Mouse (Mus musculus) mesoderm, embryonic 11.5 days (tissue): ENCODE data around the gene Sumf1.

Source experiments
- DNase-seq: peaks from one replicate; pipeline ENCODE4 v3.0.0-alpha.2; 2012; ENCODE audit warnings: low read depth, low spot score

Sumf1 gene

DNA sequence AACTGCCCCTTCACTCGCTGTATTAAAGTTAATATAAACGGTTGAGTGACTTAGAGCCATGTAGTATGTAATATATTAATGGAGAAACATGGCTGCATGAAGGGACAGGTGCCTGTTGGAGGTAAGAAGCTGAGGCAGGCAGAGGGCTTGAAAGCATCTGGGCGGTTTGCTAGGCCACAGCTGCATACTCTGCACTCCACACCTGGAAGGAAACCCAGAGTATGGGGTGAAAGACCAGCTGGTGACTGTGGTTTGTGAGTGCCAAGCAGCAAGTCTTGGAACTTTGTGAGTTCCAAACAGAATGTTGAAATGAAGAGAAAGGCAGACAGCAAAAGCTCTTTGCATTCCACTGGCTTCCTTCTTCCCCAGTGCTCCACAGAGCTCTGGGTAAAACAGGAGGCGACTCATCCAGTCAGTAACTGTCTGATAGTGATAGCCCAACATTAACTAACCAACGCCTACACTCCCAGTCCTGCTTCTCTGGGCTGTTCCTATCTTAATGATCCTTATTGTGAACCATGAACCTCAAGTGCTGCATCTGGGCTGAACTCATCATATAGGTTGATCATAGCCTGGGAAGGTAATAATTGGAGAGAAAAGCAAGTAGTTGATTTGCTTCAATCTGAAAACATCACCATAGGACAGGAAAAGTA lies 21.7 kb upstream of the Sumf1 start:
- no peak for DNase-seq

DNA sequence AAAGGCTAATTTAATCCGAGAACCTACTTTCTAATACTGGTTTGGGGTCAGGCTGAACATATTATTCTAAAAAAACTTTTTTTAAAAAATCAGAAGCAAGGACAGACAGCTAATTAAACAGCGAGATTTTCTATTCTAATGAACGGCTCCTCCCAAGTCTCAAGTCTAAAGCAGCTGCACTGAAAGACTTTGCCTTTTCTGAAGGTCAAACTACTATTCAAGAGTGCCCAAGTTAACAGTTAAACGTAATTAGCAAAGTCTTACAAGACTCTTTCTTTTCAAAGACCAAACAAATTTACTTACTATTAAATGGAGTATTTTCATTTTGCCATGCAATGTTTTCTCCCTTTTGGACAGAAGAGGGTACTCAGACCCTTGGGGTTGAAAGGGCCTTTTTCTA lies 20.8 kb upstream of the Sumf1 start:
- no peak for DNase-seq

GRCm38 (mm10) chr6:108204322-108204721 lies 18.9 kb upstream of the Sumf1 start:
- no peak for DNase-seq

GRCm38 (mm10) chr6:108198286-108198685 lies 12.9 kb upstream of the Sumf1 start:
- DNase-seq = no peak

GRCm38 (mm10) chr6:108197117-108197516 lies 11.7 kb upstream of the Sumf1 start:
- DNase-seq = no peak

DNA sequence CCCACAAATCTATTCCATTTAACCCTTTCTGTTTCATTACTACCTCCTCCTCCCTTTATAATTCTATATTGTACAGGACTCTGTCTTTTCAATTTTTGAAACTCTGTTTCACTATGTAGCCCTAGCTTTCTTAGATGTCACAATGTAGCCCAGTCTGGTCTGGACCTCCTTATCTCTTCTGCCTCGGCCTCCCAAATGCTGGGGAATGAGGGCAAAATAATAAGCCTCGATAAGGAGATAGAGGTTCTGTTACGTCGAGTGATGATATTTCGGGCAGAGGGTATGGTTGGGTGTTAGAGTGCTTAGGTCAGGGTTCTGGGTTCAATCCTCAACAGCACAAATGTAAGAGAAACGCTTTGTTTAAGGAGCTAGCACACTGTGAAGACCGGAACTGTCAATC lies 11.3 kb upstream of the Sumf1 start:
- no peak for DNase-seq

DNA sequence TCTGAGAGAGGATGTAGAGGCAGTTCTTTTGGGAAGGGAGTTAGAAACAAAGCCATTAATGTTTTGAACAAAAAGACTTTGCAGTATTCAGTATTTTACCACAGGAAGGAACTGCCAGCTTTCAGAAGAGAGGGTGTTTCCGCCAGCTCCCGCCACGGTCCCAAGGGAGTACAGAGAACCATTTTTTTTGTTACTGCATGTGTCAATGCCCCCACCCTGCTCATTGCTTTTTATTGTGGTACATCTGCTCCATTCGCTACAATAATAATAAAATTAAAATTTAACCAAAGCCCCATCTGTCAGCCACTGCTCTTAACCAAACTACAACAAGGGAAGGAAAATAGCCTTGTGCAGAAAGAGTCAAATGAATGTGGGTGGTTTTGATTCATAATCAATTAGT lies 7.2 kb upstream of the Sumf1 start:
- no peak for DNase-seq

GRCm38 (mm10) chr6:108190690-108191089 lies 5.3 kb upstream of the Sumf1 start:
- DNase-seq = no peak

DNA sequence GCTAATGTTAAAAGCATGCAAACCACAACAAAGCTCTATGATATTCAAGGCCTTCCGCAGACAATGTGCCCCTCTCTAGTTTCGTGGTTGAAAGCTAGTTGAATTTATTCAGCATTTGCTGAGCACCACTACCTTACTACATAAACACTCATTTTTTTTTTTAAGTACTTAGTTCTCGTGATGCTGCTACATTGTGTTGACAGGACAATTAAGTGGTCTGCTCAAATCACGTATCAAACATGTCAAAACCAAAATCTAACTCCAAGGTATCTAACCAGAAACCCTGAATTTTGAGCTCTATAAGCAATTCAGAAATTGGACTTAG lies 265 bp upstream of the Sumf1 start:
- DNase-seq = no peak

DNA sequence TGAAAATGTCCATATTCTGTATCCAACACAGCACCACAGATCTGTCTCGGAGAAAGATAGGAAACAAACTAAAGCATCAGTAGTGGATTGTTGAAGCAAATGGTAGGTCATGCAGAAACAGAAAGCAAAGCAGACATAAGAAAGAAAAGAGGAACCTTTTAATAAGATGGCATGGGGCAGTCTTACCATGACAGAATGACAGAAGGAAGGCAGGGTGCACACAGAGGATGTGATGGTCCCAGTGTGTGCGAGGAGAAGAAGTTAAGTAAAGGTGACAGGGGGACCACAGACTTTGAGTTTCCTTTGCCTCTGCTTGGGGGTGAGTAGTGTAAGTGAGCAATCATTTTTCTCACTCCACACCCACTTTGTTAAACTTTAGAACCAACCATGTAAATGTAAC lies 6.3 kb downstream of the Sumf1 start:
- DNase-seq = no peak

- no peak for DNase-seq
Measured at GRCm38 (mm10) chr6:108174181-108174580, 11.2 kb downstream of the Sumf1 start.

DNA sequence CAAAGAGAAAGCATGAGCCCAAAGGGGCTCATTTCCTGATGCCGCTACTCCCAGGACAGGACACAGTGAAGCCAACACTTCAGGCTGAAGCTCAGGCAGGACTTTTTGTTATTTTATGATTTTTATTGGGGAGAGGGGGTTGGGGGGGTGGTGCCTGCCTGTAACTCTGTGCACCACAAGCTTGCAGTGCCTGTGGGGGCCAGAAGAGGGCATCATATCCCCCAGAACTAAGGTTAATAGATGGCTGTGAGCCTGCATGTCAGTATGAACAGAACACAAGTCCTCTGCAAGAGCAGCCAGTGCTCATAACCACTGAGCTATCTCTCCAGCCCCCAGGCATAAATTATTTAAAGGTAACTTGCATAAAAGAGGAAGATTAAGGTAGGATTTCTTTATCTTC lies 13.2 kb downstream of the Sumf1 start:
- DNase-seq = no peak

GRCm38 (mm10) chr6:108169466-108169865 lies 15.9 kb downstream of the Sumf1 start:
- DNase-seq = no peak

- no peak for DNase-seq
Measured at GRCm38 (mm10) chr6:108168723-108169122, 16.7 kb downstream of the Sumf1 start.

- no peak for DNase-seq
Measured at GRCm38 (mm10) chr6:108167946-108168680, 17.3 kb downstream of the Sumf1 start.

- DNase-seq = no peak
Measured at GRCm38 (mm10) chr6:108165598-108165997, 19.8 kb downstream of the Sumf1 start.

GRCm38 (mm10) chr6:108164935-108165334 lies 20.4 kb downstream of the Sumf1 start:
- no peak for DNase-seq

- DNase-seq = peak; percentile 23
Measured at GRCm38 (mm10) chr6:108160608-108161007, 24.8 kb downstream of the Sumf1 start.

- DNase-seq = no peak
Measured at GRCm38 (mm10) chr6:108156881-108157280, 28.5 kb downstream of the Sumf1 start.

GRCm38 (mm10) chr6:108154243-108154642 lies 31.1 kb downstream of the Sumf1 start:
- no peak for DNase-seq

- DNase-seq = no peak
Measured at GRCm38 (mm10) chr6:108152661-108153269, 32.6 kb downstream of the Sumf1 start.

- DNase-seq = no peak
Measured at GRCm38 (mm10) chr6:108152081-108152480, 33.3 kb downstream of the Sumf1 start.

DNA sequence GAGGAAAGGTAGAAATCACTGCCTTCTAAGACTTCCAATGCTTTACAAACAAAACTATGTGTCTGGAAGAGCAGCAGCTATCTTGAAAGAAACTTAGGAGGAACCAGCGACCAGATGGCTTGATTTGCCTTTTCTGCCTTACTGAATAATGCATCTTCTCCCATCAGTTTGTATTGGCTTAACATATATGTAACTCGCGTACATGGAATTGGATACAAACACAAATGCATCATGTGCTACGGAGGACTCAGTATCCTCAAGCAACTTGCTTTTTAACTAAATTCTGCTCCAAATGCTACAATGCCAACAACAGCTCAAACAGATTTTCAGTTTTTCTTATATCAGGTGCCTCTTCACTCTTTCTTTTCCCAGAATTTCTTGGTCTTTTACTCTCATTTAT lies 36.1 kb downstream of the Sumf1 start:
- DNase-seq = no peak
